Mouse (Mus musculus) kidney, adult 11 months (tissue): ENCODE measurements around the gene Hist1h1d.
A peak's percentile ranks its signal among the peaks of the same experiment; 100 is the strongest.
"Not testable (repeated sequence)": the region's sequence is repeated elsewhere in the genome, so short reads cannot be mapped to it uniquely, and the experiment has no call there.

ENCODE experiments used
- DNase-seq: peaks from one replicate; pipeline ENCODE4 v3.0.0; 2022

The Hist1h1d gene

GRCm38 (mm10) chr13:23550761-23551145 lies 2.3 kb upstream of the Hist1h1d start:
- no peak for DNase-seq

GRCm38 (mm10) chr13:23551146-23551834 lies 1.8 kb upstream of the Hist1h1d start, which contains the start of gene Hist1h4f:
Gene Hist1h4f, minus strand, starts transcription at chr13:23551648.
- peak; percentile 82 for DNase-seq

- no peak for DNase-seq
These were observed 839 bp upstream of the Hist1h1d start for GRCm38 (mm10) chr13:23551931-23552914.

- no peak for DNase-seq
These were observed 1.3 kb downstream of the Hist1h1d start for GRCm38 (mm10) chr13:23554393-23554792.

- peak; percentile 58 for DNase-seq
These were observed 2.1 kb downstream of the Hist1h1d start for GRCm38 (mm10) chr13:23554925-23555838.

- DNase-seq = peak; percentile 69
These were observed 2.9 kb downstream of the Hist1h1d start for GRCm38 (mm10) chr13:23555839-23556416.

- DNase-seq = no peak
These were observed 3.8 kb downstream of the Hist1h1d start for GRCm38 (mm10) chr13:23556906-23557305.

- not testable (repeated sequence) for DNase-seq
These were observed 7.6 kb downstream of the Hist1h1d start for GRCm38 (mm10) chr13:23560699-23561098.

- not testable (repeated sequence) for DNase-seq
These were observed 8.4 kb downstream of the Hist1h1d start for GRCm38 (mm10) chr13:23561531-23561882.

- peak; percentile 91 for DNase-seq
These were observed 9.0 kb downstream of the Hist1h1d start, which contains the start of gene Hist1h3e for GRCm38 (mm10) chr13:23561883-23562659. Gene Hist1h3e, minus strand, starts transcription at chr13:23562369.

- DNase-seq = no peak
These were observed 9.8 kb downstream of the Hist1h1d start for GRCm38 (mm10) chr13:23562699-23563462.

GRCm38 (mm10) chr13:23564482-23564881 lies 11.4 kb downstream of the Hist1h1d start:
- DNase-seq = no peak

- not testable (repeated sequence) for DNase-seq
These were observed 17.4 kb downstream of the Hist1h1d start for GRCm38 (mm10) chr13:23570261-23571021.

- DNase-seq = peak; percentile 38
These were observed 18.0 kb downstream of the Hist1h1d start, which contains the start of the genes Hist1h2ae and Hist1h2bg for GRCm38 (mm10) chr13:23571022-23571503. Gene Hist1h2ae, minus strand, starts transcription at chr13:23571220. Gene Hist1h2bg, plus strand, starts transcription at chr13:23571396.

GRCm38 (mm10) chr13:23571504-23572217 lies 18.6 kb downstream of the Hist1h1d start:
- DNase-seq = not testable (repeated sequence)

GRCm38 (mm10) chr13:23572218-23573033 lies 19.4 kb downstream of the Hist1h1d start:
- no peak for DNase-seq

GRCm38 (mm10) chr13:23573034-23573897 lies 20.2 kb downstream of the Hist1h1d start:
- not testable (repeated sequence) for DNase-seq
